Mouse (Mus musculus) forebrain, embryonic 14.5 days (tissue): ENCODE measurements around the gene Rbck1. TPM values are rescaled to one million over a fixed set of nuclear protein-coding genes. Genes with fewer than 3 reads are reported as not detected.
A peak's percentile ranks its signal among the peaks of the same experiment; 100 is the strongest.

Experiments used
- ATAC-seq: fragments of 200-750 bp; cut with Nextera tagmentation; 2 replicates; pipeline ENCODE4 v1.8.0; 2017; ENCODE audit warnings: mild to moderate bottlenecking, moderate library complexity
- DNase-seq: peaks from one replicate; pipeline ENCODE4 v3.0.0-alpha.2; 2015; ENCODE audit warnings: low spot score
- H3K27ac ChIP-seq: fragments of 300-500 bp; sonication (generic); 2 replicates; pipeline ENCODE4 v1.5.1; 2014; ENCODE audit warnings: low read depth, mild to moderate bottlenecking, control low read depth, low read length, moderate library complexity
- H3K27me3 ChIP-seq: fragments of 300-500 bp; sonication (generic); replicated peaks from 2 replicates; pipeline ENCODE4 v1.6.1; 2014; ENCODE audit warnings: low read length, control low read depth, mixed read lengths; ENCODE audit not compliant: control insufficient read depth, insufficient read depth
- H3K36me3 ChIP-seq: fragments of 300-500 bp; sonication (generic); 2 replicates; pipeline ENCODE4 v1.6.1; 2014; ENCODE audit warnings: low read length, control low read depth; ENCODE audit not compliant: control insufficient read depth, insufficient read depth
- H3K4me1 ChIP-seq: fragments of 300-500 bp; sonication (generic); 2 replicates; pipeline ENCODE4 v1.6.1; 2014; ENCODE audit warnings: antibody characterized with exemption, low read length, control low read depth; ENCODE audit not compliant: control insufficient read depth, insufficient read depth
- H3K4me2 ChIP-seq: fragments of 300-500 bp; sonication (generic); 2 replicates; pipeline ENCODE4 v1.6.1; 2014; ENCODE audit warnings: mild to moderate bottlenecking, control low read depth, low read length
- H3K4me3 ChIP-seq: fragments of 300-500 bp; sonication (generic); 2 replicates; pipeline ENCODE4 v1.5.1; 2014; ENCODE audit warnings: low read depth, low read length, control low read depth
- H3K9ac ChIP-seq: fragments of 300-500 bp; sonication (generic); 2 replicates; pipeline ENCODE4 v1.6.1; 2014; ENCODE audit warnings: mild to moderate bottlenecking, low read length, control low read depth, moderate library complexity
- H3K9me3 ChIP-seq: fragments of 300-500 bp; sonication (generic); replicated peaks from 2 replicates; pipeline ENCODE4 v1.6.1; 2016; ENCODE audit warnings: low read length, control low read depth, mixed read lengths; ENCODE audit not compliant: control insufficient read depth
- WGBS: fragments of 180-500 bp; shearing (Covaris S2); extraction: QIAGEN DNeasy Blood & Tissue Kit; methylation state at CpG from one replicate; pipeline ENCODE4 v1.1.7; 2014; 5-methylcytosine and 5-hydroxymethylcytosine counted together
- polyA plus RNA-seq: library from polyadenylated mRNA; unstranded; fragments of >200 nt; fragmentation: Nextera tagmentation; extraction: Ambion mirVana; gene quantifications from 2 replicates; pipeline ENCODE4 v1.2.1, GENCODE M21; 2014

The Rbck1 gene
- 80.7 and 97.1 TPM in 2 replicates for polyA plus RNA-seq

- ATAC-seq (peak; percentile 97), DNase-seq (peak; percentile 89)
- WGBS = 0% methylated on average over 51 of the region's 54 CpGs
- H3K36me3 ChIP-seq = peaks cover 15% of the 10 kb centered on the region
- H3K4me2 ChIP-seq = peak within 1 kb of the TSS; percentile 91
- H3K27ac ChIP-seq = peak within 1 kb of the TSS; percentile 79
- H3K4me3 ChIP-seq = peak within 1 kb of the TSS; percentile 91
- H3K27me3 ChIP-seq = no peaks in the 10 kb centered on the region
- H3K4me1 ChIP-seq = peaks cover 10% of the 10 kb centered on the region
- H3K9ac ChIP-seq = peak within 1 kb of the TSS; percentile 94
- H3K9me3 ChIP-seq = no peaks in the 10 kb centered on the region
Observed at GRCm38 (mm10) chr2:152332101-152332825, at the start of gene Rbck1. TSS of gene Rbck1 (minus strand) at chr2:152332653.

- no peaks in the 10 kb centered on the region for H3K27me3 ChIP-seq
- peak within 1 kb of the TSS; percentile 24 for H3K4me3 ChIP-seq
- ATAC-seq = peak; percentile 65
- H3K9ac ChIP-seq = peak within 1 kb of the TSS; percentile 56
- peak within 1 kb of the TSS; percentile 48 for H3K4me2 ChIP-seq
- peak within 1 kb of the TSS; percentile 89 for H3K27ac ChIP-seq
- no peaks in the 10 kb centered on the region for H3K36me3 ChIP-seq
- 3% methylated on average over 16 of the region's 16 CpGs for WGBS
- H3K9me3 ChIP-seq = no peaks in the 10 kb centered on the region
- H3K4me1 ChIP-seq = peaks cover 16% of the 10 kb centered on the region
- DNase-seq = peak; percentile 69
Observed at GRCm38 (mm10) chr2:152376345-152376741, 43.9 kb upstream of the Rbck1 start, which contains the start of gene Nrsn2. TSS of gene Nrsn2 (minus strand) at chr2:152376638.

DNA sequence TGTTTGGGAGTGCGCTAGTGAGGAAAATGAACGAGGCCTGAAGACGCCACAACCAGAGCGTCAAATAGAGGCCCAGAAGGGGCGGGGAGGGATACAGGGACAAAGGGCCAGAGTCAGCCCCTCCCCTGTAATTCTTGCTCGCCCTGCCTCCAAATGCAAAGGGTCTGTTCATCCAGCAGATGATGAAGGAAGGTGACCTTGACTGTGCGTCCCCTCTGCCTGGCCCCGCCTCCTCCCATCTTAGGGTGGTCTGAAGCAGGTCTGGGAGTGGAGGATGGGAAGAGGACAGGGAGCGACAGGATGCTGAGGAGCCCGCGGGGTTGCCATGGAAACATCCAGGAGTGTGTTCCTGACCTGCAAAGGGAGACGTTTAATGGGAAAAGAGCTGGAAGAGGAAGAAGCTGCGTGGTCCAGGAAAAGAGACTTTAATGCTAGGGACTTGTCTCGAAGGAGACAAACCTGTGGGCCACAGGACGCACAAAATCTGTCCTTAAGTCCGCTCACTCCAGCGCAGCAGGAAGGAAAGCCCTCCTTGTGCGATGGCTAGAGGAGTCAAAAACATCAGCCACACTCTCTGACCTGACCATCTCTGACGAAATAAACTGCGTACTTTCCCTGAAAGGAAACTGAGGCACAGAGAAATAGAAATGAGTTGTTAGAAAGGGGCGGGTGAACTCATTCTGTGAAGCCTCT lies 43.3 kb upstream of the Rbck1 start:
- peaks cover 16% of the 10 kb centered on the region for H3K4me1 ChIP-seq
- no peaks in the 10 kb centered on the region for H3K9me3 ChIP-seq
- peak overlapping the region; percentile 48 for H3K4me2 ChIP-seq
- no peaks in the 10 kb centered on the region for H3K36me3 ChIP-seq
- DNase-seq (peak; percentile 81), ATAC-seq (peak; percentile 84)
- WGBS = 2% methylated on average over 21 of the region's 21 CpGs
- H3K27me3 ChIP-seq = no peaks in the 10 kb centered on the region
- peak overlapping the region; percentile 56 for H3K9ac ChIP-seq
- peak overlapping the region; percentile 24 for H3K4me3 ChIP-seq
- peak overlapping the region; percentile 89 for H3K27ac ChIP-seq

GRCm38 (mm10) chr2:152373547-152373946 lies 41.1 kb upstream of the Rbck1 start:
- H3K4me3 ChIP-seq = no peak overlapping the region
- no peaks in the 10 kb centered on the region for H3K27me3 ChIP-seq
- H3K27ac ChIP-seq = no peak overlapping the region
- no peaks in the 10 kb centered on the region for H3K36me3 ChIP-seq
- ATAC-seq (no peak), DNase-seq (no peak)
- H3K4me2 ChIP-seq = no peak overlapping the region
- H3K9me3 ChIP-seq = no peaks in the 10 kb centered on the region
- no peak overlapping the region for H3K9ac ChIP-seq
- WGBS = 80% methylated on average over 9 of the region's 9 CpGs
- peaks cover 16% of the 10 kb centered on the region for H3K4me1 ChIP-seq

DNA sequence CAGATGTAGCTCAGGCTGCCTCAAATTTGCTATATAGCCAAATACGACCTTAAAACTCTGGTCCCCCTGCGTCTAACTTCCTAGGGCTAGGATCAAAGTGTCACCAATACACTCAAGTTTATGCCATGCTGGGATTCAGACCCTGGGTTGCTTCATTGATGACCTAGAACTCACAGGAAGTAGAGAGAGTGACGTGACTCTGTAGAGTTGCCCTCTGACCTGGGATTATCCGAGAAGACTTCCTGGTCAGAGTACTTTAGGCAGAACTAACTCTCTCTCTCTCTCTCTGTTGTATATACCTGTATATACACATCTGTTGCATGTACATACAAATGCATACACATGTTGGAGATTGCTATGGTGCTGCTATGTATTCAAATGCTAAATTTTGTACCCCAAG lies 40.2 kb upstream of the Rbck1 start:
- Histone ChIP-seq H3K4me2 (no peak overlapping the region), H3K4me1 (peaks cover 16% of the 10 kb centered on the region), H3K9me3 (no peaks in the 10 kb centered on the region), H3K27ac (no peak overlapping the region), H3K4me3 (no peak overlapping the region), H3K27me3 (no peaks in the 10 kb centered on the region), H3K36me3 (no peaks in the 10 kb centered on the region), H3K9ac (no peak overlapping the region)
- ATAC-seq = no peak
- 78% methylated on average over 4 of the region's 4 CpGs for WGBS
- DNase-seq = no peak

DNA sequence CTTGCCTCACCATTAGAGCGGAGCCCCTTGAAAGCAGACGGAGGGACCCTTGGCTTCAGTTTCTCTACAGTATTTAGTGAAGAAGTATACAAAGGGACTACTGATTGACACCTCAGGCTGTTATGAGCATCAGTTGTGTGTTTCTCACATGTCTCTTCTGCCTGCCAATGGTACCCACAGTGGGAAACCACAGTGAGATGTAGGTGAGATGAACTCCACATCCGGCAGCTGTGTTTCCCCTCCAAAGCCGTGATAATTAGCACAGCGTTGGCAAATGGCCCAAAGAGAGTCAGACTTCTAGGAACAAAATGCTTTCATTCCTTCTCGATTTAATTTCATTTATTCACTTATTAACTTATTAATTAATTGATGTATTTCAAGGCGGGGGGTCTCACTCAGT lies 39.7 kb upstream of the Rbck1 start:
- no peak overlapping the region for H3K27ac ChIP-seq
- ATAC-seq = no peak
- peak; percentile 72 for DNase-seq
- H3K27me3 ChIP-seq = no peaks in the 10 kb centered on the region
- no peaks in the 10 kb centered on the region for H3K36me3 ChIP-seq
- no peaks in the 10 kb centered on the region for H3K9me3 ChIP-seq
- H3K4me2 ChIP-seq = no peak overlapping the region
- peaks cover 16% of the 10 kb centered on the region for H3K4me1 ChIP-seq
- WGBS = 51% methylated on average over 7 of the region's 7 CpGs
- H3K9ac ChIP-seq = no peak overlapping the region
- no peak overlapping the region for H3K4me3 ChIP-seq

DNA sequence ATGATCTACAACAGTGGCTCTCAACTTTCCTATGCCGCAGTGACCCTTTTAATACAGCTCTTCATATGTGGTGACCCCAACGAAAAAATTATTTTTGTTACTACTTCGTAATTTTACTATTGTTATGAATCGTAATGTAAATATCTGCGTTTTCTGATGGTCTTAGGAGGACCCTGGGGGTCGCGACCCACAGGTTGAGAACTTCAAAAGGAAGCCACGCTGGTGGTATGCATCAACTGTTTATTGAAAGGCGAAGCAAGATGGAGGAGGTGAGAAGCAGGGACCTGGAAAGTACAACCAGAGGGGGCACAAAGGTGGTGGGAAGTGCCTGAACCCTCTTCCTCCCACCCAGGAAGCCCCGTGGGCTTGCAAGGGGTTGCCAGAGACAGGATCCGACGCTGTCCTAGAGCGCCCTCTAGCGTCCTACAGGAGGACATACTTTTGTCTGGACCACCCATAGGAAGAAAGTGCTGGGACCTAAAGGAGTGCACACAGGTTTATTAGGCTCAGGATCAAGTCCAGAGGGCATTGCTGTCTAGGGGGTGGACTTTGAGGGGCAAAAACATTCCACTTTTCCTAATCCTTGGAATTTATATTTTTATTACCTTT lies 36.2 kb upstream of the Rbck1 start:
- no peaks in the 10 kb centered on the region for H3K27me3 ChIP-seq
- H3K4me2 ChIP-seq = no peak overlapping the region
- H3K27ac ChIP-seq = no peak overlapping the region
- H3K4me3 ChIP-seq = no peak overlapping the region
- H3K9ac ChIP-seq = no peak overlapping the region
- H3K4me1 ChIP-seq = no peaks in the 10 kb centered on the region
- DNase-seq (peak; percentile 80), ATAC-seq (peak; percentile 56; the same call in 1 of the 2 replicates)
- H3K9me3 ChIP-seq = no peaks in the 10 kb centered on the region
- H3K36me3 ChIP-seq = no peaks in the 10 kb centered on the region
- 29% methylated on average over 14 of the region's 14 CpGs for WGBS

- H3K9me3 ChIP-seq = no peaks in the 10 kb centered on the region
- H3K36me3 ChIP-seq = no peaks in the 10 kb centered on the region
- H3K9ac ChIP-seq = no peak overlapping the region
- DNase-seq = no peak
- ATAC-seq = no peak
- H3K4me1 ChIP-seq = no peaks in the 10 kb centered on the region
- no peak overlapping the region for H3K4me2 ChIP-seq
- 89% methylated on average over 5 of the region's 5 CpGs for WGBS
- no peak overlapping the region for H3K27ac ChIP-seq
- H3K27me3 ChIP-seq = no peaks in the 10 kb centered on the region
- H3K4me3 ChIP-seq = no peak overlapping the region
Observed at GRCm38 (mm10) chr2:152367917-152368316, 35.5 kb upstream of the Rbck1 start.
